Mouse (Mus musculus) erythroblast, embryonic 14.5 days (primary cell): ENCODE measurements around the gene Plekha6. TPM values are rescaled to one million over a fixed set of nuclear protein-coding genes. Genes with fewer than 3 reads are reported as not detected.

Experiments
- H3K27me3 ChIP-seq: 2 replicates; pipeline ENCODE4 v1.6.1; 2012; ENCODE audit warnings: inconsistent platforms; ENCODE audit not compliant: control insufficient read depth
- H3K36me3 ChIP-seq: 2 replicates; pipeline ENCODE4 v1.6.1; 2012; ENCODE audit warnings: mild to moderate bottlenecking, inconsistent platforms; ENCODE audit not compliant: control insufficient read depth
- H3K4me1 ChIP-seq: 2 replicates; pipeline ENCODE4 v1.6.1; 2012; ENCODE audit warnings: inconsistent platforms; ENCODE audit not compliant: control insufficient read depth
- H3K4me3 ChIP-seq: replicated peaks from 2 replicates; pipeline ENCODE3; 2012; ENCODE audit warnings: moderate library complexity, mild to moderate bottlenecking, inconsistent platforms
- H3K9me3 ChIP-seq: 2 replicates; pipeline ENCODE4 v1.6.1; 2012; ENCODE audit warnings: low read length, inconsistent platforms, mixed read lengths; ENCODE audit not compliant: control insufficient read depth
- GATA1 ChIP-seq: IDR thresholded peaks from 2 replicates; pipeline ENCODE4 v1.6.1; 2012; ENCODE audit warnings: low read length, inconsistent platforms, mixed read lengths
- TAL1 ChIP-seq: IDR thresholded peaks from 3 replicates; pipeline ENCODE4 v1.6.1; 2012; ENCODE audit warnings: low read length, inconsistent platforms, mixed read lengths
- polyA plus RNA-seq: library from polyadenylated mRNA; stranded (reverse); fragments of >175 nt; gene quantifications from 2 replicates; pipeline ENCODE4 v1.2.3, GENCODE M21; 2012

The Plekha6 gene
- polyA plus RNA-seq, 1 experiment = 0.04 TPM

GRCm38 (mm10) chr1:133213901-133214300 is 49.9 kb downstream of the Plekha6 start:
- no peak overlapping the region for H3K4me3 ChIP-seq
- peaks cover 2% of the 10 kb centered on the region; the same call in 1 of the 2 replicates for H3K27me3 ChIP-seq
- no peaks in the 10 kb centered on the region for H3K4me1 ChIP-seq
- TF ChIP-seq TAL1 = no peak
- no peak for TF ChIP-seq GATA1
- H3K36me3 ChIP-seq = no peaks in the 10 kb centered on the region
- H3K9me3 ChIP-seq = no peaks in the 10 kb centered on the region

GRCm38 (mm10) chr1:133214672-133215359 is 50.8 kb downstream of the Plekha6 start:
- Histone ChIP-seq H3K36me3 (no peaks in the 10 kb centered on the region), H3K4me1 (no peaks in the 10 kb centered on the region), H3K9me3 (no peaks in the 10 kb centered on the region), H3K27me3 (peaks cover 5% of the 10 kb centered on the region; the same call in 1 of the 2 replicates), H3K4me3 (no peak overlapping the region)
- no peak for TF ChIP-seq GATA1
- no peak for TF ChIP-seq TAL1

- no peak overlapping the region for H3K4me3 ChIP-seq
These were observed 51.3 kb downstream of the Plekha6 start for GRCm38 (mm10) chr1:133215360-133215700.

GRCm38 (mm10) chr1:133215753-133216152 is 51.7 kb downstream of the Plekha6 start:
- Histone ChIP-seq H3K27me3 (peaks cover 5% of the 10 kb centered on the region; the same call in 1 of the 2 replicates), H3K36me3 (no peaks in the 10 kb centered on the region), H3K4me3 (no peak overlapping the region), H3K4me1 (no peaks in the 10 kb centered on the region), H3K9me3 (no peaks in the 10 kb centered on the region)
- no peak for TF ChIP-seq TAL1
- TF ChIP-seq GATA1 = no peak

More at GRCm38 (mm10) chr1:133215360-133215700, 51.3 kb downstream of the Plekha6 start:
- no peaks in the 10 kb centered on the region for H3K4me1 ChIP-seq
- no peaks in the 10 kb centered on the region for H3K9me3 ChIP-seq
- TF ChIP-seq TAL1 (no peak), GATA1 (no peak)
- peaks cover 5% of the 10 kb centered on the region; the same call in 1 of the 2 replicates for H3K27me3 ChIP-seq
- no peaks in the 10 kb centered on the region for H3K36me3 ChIP-seq

- TF ChIP-seq TAL1 = no peak
- Histone ChIP-seq H3K27me3 (peaks cover 8% of the 10 kb centered on the region; the same call in 1 of the 2 replicates), H3K4me1 (no peaks in the 10 kb centered on the region), H3K36me3 (no peaks in the 10 kb centered on the region), H3K9me3 (no peaks in the 10 kb centered on the region), H3K4me3 (no peak overlapping the region)
These were observed 53.0 kb downstream of the Plekha6 start for GRCm38 (mm10) chr1:133217031-133217430.

- TF ChIP-seq TAL1 (no peak), GATA1 (no peak)
- Histone ChIP-seq H3K9me3 (no peaks in the 10 kb centered on the region), H3K4me1 (no peaks in the 10 kb centered on the region), H3K36me3 (no peaks in the 10 kb centered on the region), H3K27me3 (peaks cover 22% of the 10 kb centered on the region), H3K4me3 (no peak overlapping the region)
These were observed 55.1 kb downstream of the Plekha6 start for GRCm38 (mm10) chr1:133219106-133219505.

GRCm38 (mm10) chr1:133221459-133221858 is 57.4 kb downstream of the Plekha6 start:
- H3K27me3 ChIP-seq = peaks cover 44% of the 10 kb centered on the region
- H3K4me3 ChIP-seq = no peak overlapping the region
- no peaks in the 10 kb centered on the region for H3K9me3 ChIP-seq
- no peak for TF ChIP-seq TAL1
- TF ChIP-seq GATA1 = no peak
- H3K4me1 ChIP-seq = no peaks in the 10 kb centered on the region
- no peaks in the 10 kb centered on the region for H3K36me3 ChIP-seq

- TF ChIP-seq TAL1 (no peak), GATA1 (no peak)
- Histone ChIP-seq H3K36me3 (no peaks in the 10 kb centered on the region), H3K9me3 (no peaks in the 10 kb centered on the region), H3K4me1 (no peaks in the 10 kb centered on the region), H3K27me3 (peaks cover 54% of the 10 kb centered on the region), H3K4me3 (no peak overlapping the region)
These were observed 58.5 kb downstream of the Plekha6 start for GRCm38 (mm10) chr1:133222445-133222995.

- no peak for TF ChIP-seq GATA1
- TF ChIP-seq TAL1 = no peak
- Histone ChIP-seq H3K27me3 (peaks cover 57% of the 10 kb centered on the region), H3K36me3 (no peaks in the 10 kb centered on the region), H3K4me1 (peaks cover 5% of the 10 kb centered on the region), H3K4me3 (no peak overlapping the region), H3K9me3 (no peaks in the 10 kb centered on the region)
These were observed 60.7 kb downstream of the Plekha6 start for GRCm38 (mm10) chr1:133224674-133225073.

- no peaks in the 10 kb centered on the region for H3K9me3 ChIP-seq
- peaks cover 56% of the 10 kb centered on the region for H3K27me3 ChIP-seq
- no peak overlapping the region for H3K4me3 ChIP-seq
- no peaks in the 10 kb centered on the region for H3K36me3 ChIP-seq
- H3K4me1 ChIP-seq = peaks cover 5% of the 10 kb centered on the region
- TF ChIP-seq GATA1 = no peak
- TF ChIP-seq TAL1 = no peak
These were observed 61.1 kb downstream of the Plekha6 start for GRCm38 (mm10) chr1:133225137-133225536.
